9 mouse cellular contexts compared by ENCODE assay signal in the genomic region with DNA sequence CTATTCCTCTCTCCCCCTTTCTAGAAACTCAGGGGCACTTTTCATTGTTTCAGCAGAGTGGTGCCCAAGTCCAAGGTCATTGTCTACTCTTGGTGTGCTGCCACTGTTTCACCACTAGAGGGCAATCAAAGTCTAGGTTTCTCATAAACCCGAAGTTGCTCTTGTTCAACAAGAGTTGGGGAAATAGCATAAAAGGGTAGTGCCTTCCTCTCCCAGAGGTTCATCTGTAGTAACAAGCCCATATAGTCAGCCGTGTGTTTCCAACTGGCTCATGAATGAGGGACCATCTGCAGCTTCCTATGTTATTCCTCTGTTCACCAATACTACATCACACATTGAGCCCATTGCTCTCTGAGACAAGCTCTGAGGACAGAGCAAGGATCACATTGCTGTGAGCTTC.
A peak's percentile ranks its signal among the peaks of the same experiment; 100 is the strongest.
DNase-seq lines count a peak whose midpoint lies in the region; ATAC-seq and TF ChIP-seq lines count a peak whose summit lies in the region.
"Had no signal": no experiment of that assay in that cellular context is flagged by ENCODE, and none has a peak within 500 bp of the region (broad histone marks: within the 10 kb centered on the region; RNA-seq: fewer than 3 reads in every experiment).

No protein-coding gene starts in this region.

- H3K27me3 ChIP-seq in forebrain, embryonic 11.5 days (ENCODE audit: control insufficient read depth, insufficient read depth, low read length): no peaks in the 10 kb centered on the region
- no peaks in the 10 kb centered on the region for H3K27me3 ChIP-seq in midbrain, embryonic 12.5 days
- no peaks in the 10 kb centered on the region for H3K27me3 ChIP-seq in splenic B cell, adult 2 months (ENCODE audit: control insufficient read depth, insufficient read depth, low read length, poor library complexity, severe bottlenecking)
- H3K27me3 ChIP-seq: liver, embryonic 15.5 days had no signal

- intact Hi-C loops in gastrocnemius, adult 2 months (cut with DNase I): no loop called here
- intact Hi-C loops in left cerebral cortex, adult 2 months (cut with DNase I): loop anchor here (5.0 to 10.0 kb wide), 2 partner anchors 342 to 370 kb away; no protein-coding TSS in a partner anchor

- TF ChIP-seq CTCF in gastrocnemius, adult 2 months (IDR thresholded peaks at IDR 0.05): peak; percentile 93
- TF ChIP-seq CTCF in left cerebral cortex, adult 2 months (IDR thresholded peaks at IDR 0.05): peak; percentile 90

- H3K27ac ChIP-seq in gastrocnemius, adult 2 months: no peak overlapping the region
- no peak overlapping the region for H3K27ac ChIP-seq in forebrain, embryonic 11.5 days (ENCODE audit: low read depth, low read length)
- no peak overlapping the region for H3K27ac ChIP-seq in left cerebral cortex, adult 2 months
- no peak overlapping the region for H3K27ac ChIP-seq in midbrain, embryonic 12.5 days (replicated peaks)
- H3K27ac ChIP-seq: liver, embryonic 15.5 days had no signal

- H3K36me3 ChIP-seq in forebrain, embryonic 11.5 days (ENCODE audit: control insufficient read depth, insufficient read depth, low read length): no peaks in the 10 kb centered on the region
- H3K36me3 ChIP-seq in midbrain, embryonic 12.5 days: no peaks in the 10 kb centered on the region
- H3K36me3 ChIP-seq in splenic B cell, adult 2 months (ENCODE audit: control insufficient read depth, insufficient read depth, low read length, poor library complexity, severe bottlenecking): no peaks in the 10 kb centered on the region
- H3K36me3 ChIP-seq: liver, embryonic 15.5 days had no signal

- 14% methylated on average over 2 of the region's 2 CpGs for WGBS in forebrain, embryonic 11.5 days
- WGBS in midbrain, embryonic 12.5 days: 11% methylated on average over 2 of the region's 2 CpGs

- H3K9ac ChIP-seq in forebrain, embryonic 11.5 days (ENCODE audit: low read length): no peak overlapping the region
- no peak overlapping the region for H3K9ac ChIP-seq in midbrain, embryonic 12.5 days (replicated peaks)
- H3K9ac ChIP-seq: liver, embryonic 15.5 days had no signal

- H3K9me3 ChIP-seq in forebrain, embryonic 11.5 days (ENCODE audit: control insufficient read depth, low read length): no peaks in the 10 kb centered on the region
- no peaks in the 10 kb centered on the region for H3K9me3 ChIP-seq in midbrain, embryonic 12.5 days
- H3K9me3 ChIP-seq: liver, embryonic 15.5 days had no signal

- no peaks in the 10 kb centered on the region for H3K4me1 ChIP-seq in forebrain, embryonic 11.5 days (replicated peaks; ENCODE audit: control insufficient read depth, insufficient read depth, low read length)
- no peaks in the 10 kb centered on the region for H3K4me1 ChIP-seq in midbrain, embryonic 12.5 days
- H3K4me1 ChIP-seq: liver, embryonic 15.5 days had no signal

- H3K4me2 ChIP-seq in forebrain, embryonic 11.5 days (ENCODE audit: low read depth, low read length, severe bottlenecking): no peak overlapping the region
- no peak overlapping the region for H3K4me2 ChIP-seq in midbrain, embryonic 12.5 days (replicated peaks)
- H3K4me2 ChIP-seq: liver, embryonic 15.5 days had no signal

- H3K4me3 ChIP-seq in gastrocnemius, adult 2 months: no peak overlapping the region
- H3K4me3 ChIP-seq in forebrain, embryonic 11.5 days (ENCODE audit: low read depth, low read length): no peak overlapping the region
- no peak overlapping the region for H3K4me3 ChIP-seq in left cerebral cortex, adult 2 months
- no peak overlapping the region for H3K4me3 ChIP-seq in midbrain, embryonic 12.5 days
- H3K4me3 ChIP-seq: liver, embryonic 15.5 days had no signal

- DNase-seq in gastrocnemius, adult 2 months: peak; percentile 11
- no peak for DNase-seq in gastrocnemius, adult 8-10 months (ENCODE audit: low spot score in 2 of 2)
- peak; percentile 8 for DNase-seq in adrenal gland, postnatal 25 days
- peak; percentile 59 for DNase-seq in forebrain, embryonic 11.5 days (ENCODE audit: low spot score)
- peak; percentile 61 for DNase-seq in hindlimb bud, embryonic 11.5 days (ENCODE audit: extremely low spot score, low read depth, low spot score)
- DNase-seq in left cerebral cortex, adult 2 months (ENCODE audit: extremely low spot score in 1 of 2, low spot score in 2 of 2): peak; percentile 33 to 48
- peak; percentile 17 for DNase-seq in splenic B cell, adult 2 months (ENCODE audit: low read depth, low spot score)

- ATAC-seq in forebrain, embryonic 11.5 days (replicated peaks; ENCODE audit: low FRiP score): peak; percentile 55
- ATAC-seq in midbrain, embryonic 12.5 days (ENCODE audit: low FRiP score, low read depth): peak; percentile 47

Comparison
In these comparisons a context has a peak if more than half of its experiments do, and no peak if none do; other contexts are left out.
1. DNase-seq: peak in gastrocnemius, adult 2 months (single experiment), adrenal gland, postnatal 25 days (single experiment), forebrain, embryonic 11.5 days (single experiment), hindlimb bud, embryonic 11.5 days (single experiment), left cerebral cortex, adult 2 months (2 of 2) and splenic B cell, adult 2 months (single experiment); none in gastrocnemius, adult 8-10 months (0 of 2).